Mouse (Mus musculus): Measurements from ENCODE around the gene Rpl10-ps3. TPM values are rescaled to one million over a fixed set of nuclear protein-coding genes. Genes with fewer than 3 reads are reported as not detected.

Gene Rpl10-ps3
- polyA plus RNA-seq, 1 experiment from 2014 or later = 294 TPM

GRCm38 (mm10) chr9:50349156-50349555, 4.4 kb upstream of the Rpl10-ps3 start:
- Histone ChIP-seq H3K9me3 (no peaks in the 10 kb centered on the region), H3K27me3 (no peaks in the 10 kb centered on the region; the same call in 1 of the 2 replicates), H3K9ac (no peak overlapping the region), H3K4me2 (no peak overlapping the region), H3K27ac (no peak overlapping the region), H3K36me3 (no peaks in the 10 kb centered on the region), H3K4me3 (no peak overlapping the region), H3K4me1 (no peaks in the 10 kb centered on the region)
- WGBS = 81% methylated on average over 3 of the region's 3 CpGs
- ATAC-seq (ENCODE audit: insufficient number of reproducible peaks, insufficient read depth, low FRiP score, low TSS enrichment, low read depth) = no peak

GRCm38 (mm10) chr9:50348256-50348655, 3.5 kb upstream of the Rpl10-ps3 start:
- Histone ChIP-seq H3K27me3 (no peaks in the 10 kb centered on the region; the same call in 1 of the 2 replicates), H3K9ac (no peak overlapping the region), H3K4me3 (no peak overlapping the region), H3K36me3 (no peaks in the 10 kb centered on the region), H3K4me1 (no peaks in the 10 kb centered on the region), H3K9me3 (no peaks in the 10 kb centered on the region), H3K4me2 (no peak overlapping the region), H3K27ac (no peak overlapping the region)
- WGBS = 71% methylated on average over 10 of the region's 10 CpGs
- ATAC-seq (ENCODE audit: insufficient number of reproducible peaks, insufficient read depth, low FRiP score, low TSS enrichment, low read depth) = no peak

- ATAC-seq (ENCODE audit: insufficient number of reproducible peaks, insufficient read depth, low FRiP score, low TSS enrichment, low read depth) = no peak
- H3K27ac ChIP-seq = no peak overlapping the region
- H3K27me3 ChIP-seq = no peaks in the 10 kb centered on the region
- no peak overlapping the region for H3K4me3 ChIP-seq
- 81% methylated on average over 7 of the region's 7 CpGs for WGBS
- H3K9me3 ChIP-seq = no peaks in the 10 kb centered on the region
- no peak overlapping the region for H3K9ac ChIP-seq
- H3K36me3 ChIP-seq = no peaks in the 10 kb centered on the region
- H3K4me2 ChIP-seq = no peak overlapping the region
- H3K4me1 ChIP-seq = no peaks in the 10 kb centered on the region
These were observed 9.0 kb downstream of the Rpl10-ps3 start for GRCm38 (mm10) chr9:50335539-50336325.

- Histone ChIP-seq H3K9ac (no peak overlapping the region), H3K9me3 (no peaks in the 10 kb centered on the region), H3K4me3 (no peak overlapping the region), H3K27me3 (no peaks in the 10 kb centered on the region), H3K36me3 (no peaks in the 10 kb centered on the region), H3K27ac (no peak overlapping the region), H3K4me2 (no peak overlapping the region), H3K4me1 (no peaks in the 10 kb centered on the region)
- ATAC-seq (ENCODE audit: insufficient number of reproducible peaks, insufficient read depth, low FRiP score, low TSS enrichment, low read depth) = no peak
- 31% methylated on average over 6 of the region's 6 CpGs for WGBS
These were observed 11.4 kb downstream of the Rpl10-ps3 start for GRCm38 (mm10) chr9:50333413-50333812.

- no peak for ATAC-seq (ENCODE audit: insufficient number of reproducible peaks, insufficient read depth, low FRiP score, low TSS enrichment, low read depth)
- Histone ChIP-seq H3K4me2 (no peak overlapping the region), H3K27me3 (no peaks in the 10 kb centered on the region), H3K9ac (no peak overlapping the region), H3K36me3 (no peaks in the 10 kb centered on the region), H3K9me3 (no peaks in the 10 kb centered on the region), H3K4me1 (no peaks in the 10 kb centered on the region), H3K4me3 (no peak overlapping the region), H3K27ac (no peak overlapping the region)
- 74% methylated on average over 9 of the region's 9 CpGs for WGBS
These were observed 20.2 kb downstream of the Rpl10-ps3 start for GRCm38 (mm10) chr9:50324355-50325225.

- Histone ChIP-seq H3K9me3 (no peaks in the 10 kb centered on the region), H3K4me3 (no peak overlapping the region), H3K4me2 (no peak overlapping the region), H3K27ac (no peak overlapping the region), H3K27me3 (no peaks in the 10 kb centered on the region), H3K36me3 (no peaks in the 10 kb centered on the region), H3K9ac (no peak overlapping the region), H3K4me1 (no peaks in the 10 kb centered on the region)
- WGBS = 68% methylated on average over 1 of the region's 1 CpGs
- ATAC-seq (ENCODE audit: insufficient number of reproducible peaks, insufficient read depth, low FRiP score, low TSS enrichment, low read depth) = no peak
These were observed 24.0 kb downstream of the Rpl10-ps3 start for GRCm38 (mm10) chr9:50320729-50321128.

- Histone ChIP-seq H3K4me1 (no peaks in the 10 kb centered on the region), H3K27me3 (no peaks in the 10 kb centered on the region), H3K36me3 (no peaks in the 10 kb centered on the region), H3K9ac (no peak overlapping the region), H3K4me3 (no peak overlapping the region), H3K4me2 (no peak overlapping the region), H3K27ac (no peak overlapping the region), H3K9me3 (no peaks in the 10 kb centered on the region)
- WGBS = 89% methylated on average over 5 of the region's 5 CpGs
- ATAC-seq (ENCODE audit: insufficient number of reproducible peaks, insufficient read depth, low FRiP score, low TSS enrichment, low read depth) = no peak
These were observed 25.3 kb downstream of the Rpl10-ps3 start for GRCm38 (mm10) chr9:50319506-50319905.

- Histone ChIP-seq H3K9ac (no peak overlapping the region), H3K27me3 (no peaks in the 10 kb centered on the region), H3K4me1 (no peaks in the 10 kb centered on the region), H3K9me3 (no peaks in the 10 kb centered on the region), H3K4me2 (no peak overlapping the region), H3K27ac (no peak overlapping the region), H3K36me3 (no peaks in the 10 kb centered on the region), H3K4me3 (no peak overlapping the region)
- ATAC-seq (ENCODE audit: insufficient number of reproducible peaks, insufficient read depth, low FRiP score, low TSS enrichment, low read depth) = no peak
- WGBS = 68% methylated on average over 6 of the region's 6 CpGs
These were observed 27.5 kb downstream of the Rpl10-ps3 start for GRCm38 (mm10) chr9:50317299-50317698.

- WGBS = 49% methylated on average over 3 of the region's 3 CpGs
- ATAC-seq (ENCODE audit: insufficient number of reproducible peaks, insufficient read depth, low FRiP score, low TSS enrichment, low read depth) = no peak
These were observed 29.1 kb downstream of the Rpl10-ps3 start for GRCm38 (mm10) chr9:50315650-50316049.

GRCm38 (mm10) chr9:50311036-50311545, 33.7 kb downstream of the Rpl10-ps3 start:
- H3K27me3 ChIP-seq = no peaks in the 10 kb centered on the region
- H3K4me3 ChIP-seq = no peak overlapping the region
- no peak overlapping the region for H3K27ac ChIP-seq
- no peaks in the 10 kb centered on the region for H3K9me3 ChIP-seq
- WGBS = 80% methylated on average over 6 of the region's 6 CpGs
- no peaks in the 10 kb centered on the region for H3K36me3 ChIP-seq
- no peak overlapping the region for H3K4me2 ChIP-seq
- H3K9ac ChIP-seq = no peak overlapping the region
- ATAC-seq (ENCODE audit: insufficient number of reproducible peaks, insufficient read depth, low FRiP score, low TSS enrichment, low read depth) = no peak
- 0 out of 2 replicates have a peak, but pooled peaks cover under 1% of the 10 kb centered on the region for H3K4me1 ChIP-seq

More at GRCm38 (mm10) chr9:50315650-50316049, 29.1 kb downstream of the Rpl10-ps3 start:
- H3K9me3 ChIP-seq = no peaks in the 10 kb centered on the region
- H3K27me3 ChIP-seq = no peaks in the 10 kb centered on the region
- H3K4me3 ChIP-seq = no peak overlapping the region
- no peak overlapping the region for H3K27ac ChIP-seq
- no peak overlapping the region for H3K9ac ChIP-seq
- H3K36me3 ChIP-seq = no peaks in the 10 kb centered on the region
- H3K4me2 ChIP-seq = no peak overlapping the region
- H3K4me1 ChIP-seq = no peaks in the 10 kb centered on the region

GRCm38 (mm10) chr9:50305666-50306402, 38.9 kb downstream of the Rpl10-ps3 start:
- Histone ChIP-seq H3K4me1 (0 out of 2 replicates have a peak, but pooled peaks cover 6% of the 10 kb centered on the region), H3K4me3 (no peak overlapping the region), H3K27me3 (no peaks in the 10 kb centered on the region), H3K9ac (no peak overlapping the region), H3K9me3 (no peaks in the 10 kb centered on the region), H3K36me3 (no peaks in the 10 kb centered on the region), H3K4me2 (no peak overlapping the region), H3K27ac (no peak overlapping the region)
- ATAC-seq (ENCODE audit: insufficient number of reproducible peaks, insufficient read depth, low FRiP score, low TSS enrichment, low read depth) = no peak
- 54% methylated on average over 10 of the region's 10 CpGs for WGBS
